Mouse (Mus musculus): ENCODE results near the gene Pde4dip. TPM values are rescaled to one million over a fixed set of nuclear protein-coding genes. Genes with fewer than 3 reads are reported as not detected.

Gene Pde4dip
- polyA plus RNA-seq, 1 experiment = 58.1 TPM

- Histone ChIP-seq H3K4me3 (ENCODE audit: insufficient read depth, low read depth, low read length) (no peak overlapping the region), H3K27ac (ENCODE audit: insufficient read depth, low read depth, low read length) (no peak overlapping the region), H3K36me3 (ENCODE audit: control insufficient read depth, insufficient read depth, low read length) (no peaks in the 10 kb centered on the region), H3K27me3 (replicated peaks; ENCODE audit: control insufficient read depth, insufficient read depth, low read length) (no peaks in the 10 kb centered on the region), H3K4me1 (ENCODE audit: control insufficient read depth, insufficient read depth, low read length) (no peaks in the 10 kb centered on the region; the same call in 1 of the 2 replicates)
- 90% methylated on average over 6 of the region's 6 CpGs for WGBS
- no peak for DNase-seq
- TF ChIP-seq CTCF (conservative IDR thresholded peaks at IDR 0.05; ENCODE audit: insufficient read depth, insufficient read length, low read depth, low read length) = no peak
- no peak for TF ChIP-seq POLR2A (IDR thresholded peaks at IDR 0.05; ENCODE audit: low read depth, low read length)
These were observed 194.7 kb downstream of the Pde4dip start for GRCm38 (mm10) chr3:97693806-97694205.

GRCm38 (mm10) chr3:97691443-97692017 is 197.0 kb downstream of the Pde4dip start:
- Histone ChIP-seq H3K27ac (ENCODE audit: insufficient read depth, low read depth, low read length) (no peak overlapping the region; the same call in 1 of the 2 replicates), H3K4me1 (ENCODE audit: control insufficient read depth, insufficient read depth, low read length) (no peaks in the 10 kb centered on the region), H3K27me3 (replicated peaks; ENCODE audit: control insufficient read depth, insufficient read depth, low read length) (no peaks in the 10 kb centered on the region), H3K36me3 (ENCODE audit: control insufficient read depth, insufficient read depth, low read length) (no peaks in the 10 kb centered on the region), H3K4me3 (ENCODE audit: insufficient read depth, low read depth, low read length) (peak overlapping the region; percentile 48)
- no peak for DNase-seq
- TF ChIP-seq CTCF (conservative IDR thresholded peaks at IDR 0.05; ENCODE audit: insufficient read depth, insufficient read length, low read depth, low read length) = no peak
- no peak for TF ChIP-seq POLR2A (IDR thresholded peaks at IDR 0.05; ENCODE audit: low read depth, low read length)
- 79% methylated on average over 12 of the region's 12 CpGs for WGBS

DNA sequence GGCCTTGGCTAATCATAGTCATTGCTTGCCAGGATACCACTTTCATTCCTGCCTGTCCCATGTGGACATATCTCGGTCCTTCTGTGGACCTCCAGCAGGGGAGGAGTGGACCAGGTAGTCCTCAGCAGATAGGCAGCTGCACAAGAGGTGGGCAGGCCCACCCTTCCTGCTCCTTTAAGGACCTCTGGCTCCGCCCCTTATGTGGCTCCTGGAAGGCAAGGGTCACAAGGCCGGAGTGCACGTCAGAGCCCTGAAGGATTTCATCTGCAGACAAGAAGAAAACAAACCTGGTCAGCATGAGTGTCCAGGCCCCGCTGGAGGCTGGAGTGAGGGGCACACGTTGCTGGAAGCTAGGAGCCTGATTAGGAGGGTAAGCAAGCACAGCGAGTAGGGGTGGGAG is 197.9 kb downstream of the Pde4dip start:
- Histone ChIP-seq H3K27me3 (replicated peaks; ENCODE audit: control insufficient read depth, insufficient read depth, low read length) (no peaks in the 10 kb centered on the region), H3K4me3 (ENCODE audit: insufficient read depth, low read depth, low read length) (peak overlapping the region; percentile 48), H3K27ac (ENCODE audit: insufficient read depth, low read depth, low read length) (peak overlapping the region; percentile 7; the same call in 1 of the 2 replicates), H3K36me3 (ENCODE audit: control insufficient read depth, insufficient read depth, low read length) (no peaks in the 10 kb centered on the region), H3K4me1 (ENCODE audit: control insufficient read depth, insufficient read depth, low read length) (no peaks in the 10 kb centered on the region)
- TF ChIP-seq CTCF (conservative IDR thresholded peaks at IDR 0.05; ENCODE audit: insufficient read depth, insufficient read length, low read depth, low read length) = no peak
- peak; percentile 64 for DNase-seq
- WGBS = 52% methylated on average over 7 of the region's 7 CpGs

DNA sequence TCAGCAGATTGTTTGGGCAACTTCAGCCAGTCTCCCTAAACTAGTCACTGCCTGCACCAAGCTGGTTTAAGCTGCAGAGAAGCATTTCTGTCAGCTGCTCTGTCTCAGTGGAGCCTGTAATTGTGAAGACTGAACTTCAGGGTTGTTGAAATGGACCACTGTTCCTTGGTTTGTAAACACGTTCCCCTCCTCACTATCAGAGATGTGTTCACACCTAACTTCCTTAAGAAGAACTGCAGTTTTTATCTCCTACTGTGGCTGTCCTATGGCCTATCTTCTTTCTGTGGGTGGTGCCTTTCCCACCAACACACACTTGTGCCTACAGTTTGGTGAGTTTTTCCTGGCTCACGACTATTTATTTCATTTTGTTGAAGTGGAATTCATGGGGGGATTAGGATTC is 199.2 kb downstream of the Pde4dip start:
- H3K27me3 ChIP-seq (replicated peaks; ENCODE audit: control insufficient read depth, insufficient read depth, low read length) = no peaks in the 10 kb centered on the region
- DNase-seq = no peak
- no peaks in the 10 kb centered on the region for H3K36me3 ChIP-seq (ENCODE audit: control insufficient read depth, insufficient read depth, low read length)
- TF ChIP-seq POLR2A (IDR thresholded peaks at IDR 0.05; ENCODE audit: low read depth, low read length) = no peak
- TF ChIP-seq CTCF (conservative IDR thresholded peaks at IDR 0.05; ENCODE audit: insufficient read depth, insufficient read length, low read depth, low read length) = no peak
- H3K4me3 ChIP-seq (ENCODE audit: insufficient read depth, low read depth, low read length) = no peak overlapping the region
- 76% methylated on average over 2 of the region's 2 CpGs for WGBS
- H3K4me1 ChIP-seq (ENCODE audit: control insufficient read depth, insufficient read depth, low read length) = no peaks in the 10 kb centered on the region
- no peak overlapping the region for H3K27ac ChIP-seq (ENCODE audit: insufficient read depth, low read depth, low read length)

DNA sequence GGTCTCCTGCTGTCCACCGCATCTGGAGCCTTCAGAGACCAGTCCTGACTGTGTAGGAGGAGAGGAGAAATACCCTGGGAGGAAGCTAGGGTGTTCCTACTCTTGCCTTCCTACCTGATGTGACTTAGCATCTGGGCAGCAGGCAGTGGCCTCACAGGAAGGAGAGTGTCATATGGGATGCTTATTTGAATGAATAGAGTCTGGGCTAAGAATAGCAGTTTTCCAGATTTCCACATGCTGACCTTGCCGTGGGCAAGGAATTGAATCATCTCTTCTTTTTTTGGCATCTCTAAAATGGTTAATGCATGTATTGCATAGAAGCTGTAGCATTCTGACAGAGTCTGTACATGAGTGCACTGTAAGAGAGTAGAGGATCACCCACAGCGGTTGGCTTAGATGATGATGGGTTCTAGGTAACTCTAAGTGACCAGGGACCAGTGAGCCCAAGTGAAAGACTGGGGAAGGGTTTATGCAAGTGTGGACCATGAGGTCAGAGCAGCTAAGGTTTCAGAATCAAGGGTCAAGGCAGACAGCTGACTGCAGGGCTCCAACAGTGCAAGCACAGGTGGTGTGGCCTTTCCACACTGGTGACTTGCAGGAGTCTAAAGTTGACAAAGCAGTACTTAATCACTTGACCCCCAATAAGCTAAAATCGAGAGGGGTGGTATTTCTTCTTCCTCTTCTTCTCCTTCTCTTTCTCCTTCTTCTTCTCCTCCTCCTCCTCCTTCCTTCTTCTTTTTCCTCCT is 202.0 kb downstream of the Pde4dip start:
- no peak for TF ChIP-seq POLR2A (IDR thresholded peaks at IDR 0.05; ENCODE audit: low read depth, low read length)
- no peak for TF ChIP-seq CTCF (conservative IDR thresholded peaks at IDR 0.05; ENCODE audit: insufficient read depth, insufficient read length, low read depth, low read length)
- no peaks in the 10 kb centered on the region for H3K36me3 ChIP-seq (ENCODE audit: control insufficient read depth, insufficient read depth, low read length)
- H3K4me3 ChIP-seq (ENCODE audit: insufficient read depth, low read depth, low read length) = no peak overlapping the region
- H3K27me3 ChIP-seq (replicated peaks; ENCODE audit: control insufficient read depth, insufficient read depth, low read length) = no peaks in the 10 kb centered on the region
- 73% methylated on average over 4 of the region's 4 CpGs for WGBS
- peaks cover 1% of the 10 kb centered on the region; the same call in 1 of the 2 replicates for H3K4me1 ChIP-seq (ENCODE audit: control insufficient read depth, insufficient read depth, low read length)
- no peak overlapping the region for H3K27ac ChIP-seq (ENCODE audit: insufficient read depth, low read depth, low read length)
- DNase-seq = no peak

- DNase-seq = peak; percentile 43
- H3K4me1 ChIP-seq (ENCODE audit: control insufficient read depth, insufficient read depth, low read length) = peaks cover 6% of the 10 kb centered on the region; the same call in 1 of the 2 replicates
- 21% methylated on average over 16 of the region's 16 CpGs for WGBS
- no peak overlapping the region for H3K4me3 ChIP-seq (ENCODE audit: insufficient read depth, low read depth, low read length)
- no peak for TF ChIP-seq CTCF (conservative IDR thresholded peaks at IDR 0.05; ENCODE audit: insufficient read depth, insufficient read length, low read depth, low read length)
- no peak for TF ChIP-seq POLR2A (IDR thresholded peaks at IDR 0.05; ENCODE audit: low read depth, low read length)
- H3K36me3 ChIP-seq (ENCODE audit: control insufficient read depth, insufficient read depth, low read length) = no peaks in the 10 kb centered on the region
- H3K27me3 ChIP-seq (replicated peaks; ENCODE audit: control insufficient read depth, insufficient read depth, low read length) = no peaks in the 10 kb centered on the region
- H3K27ac ChIP-seq (ENCODE audit: insufficient read depth, low read depth, low read length) = 0 out of 2 replicates have a peak overlapping the region, but pooled peaks have one; percentile 7
These were observed 204.8 kb downstream of the Pde4dip start for GRCm38 (mm10) chr3:97683560-97684195.

DNA sequence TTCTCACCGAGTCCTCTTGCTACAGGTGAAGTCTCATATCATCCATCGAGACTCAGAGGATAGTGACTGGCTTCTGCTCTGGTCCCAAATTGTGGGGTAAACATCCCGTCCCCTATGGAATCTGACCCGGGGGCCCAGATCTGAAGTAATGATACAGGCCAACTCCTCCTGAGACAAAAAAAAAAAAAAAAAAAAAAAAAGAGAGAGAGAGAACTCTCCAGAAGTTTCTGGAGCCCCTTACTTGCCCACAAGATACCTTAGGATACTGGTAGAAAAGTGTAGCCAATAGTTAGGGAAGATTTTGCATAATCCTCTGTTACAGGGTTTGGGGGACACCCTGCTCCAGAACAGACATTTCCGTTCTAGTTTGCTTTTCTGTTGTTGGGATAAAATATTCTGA is 205.9 kb downstream of the Pde4dip start:
- no peak overlapping the region for H3K4me3 ChIP-seq (ENCODE audit: insufficient read depth, low read depth, low read length)
- DNase-seq = no peak
- WGBS = 48% methylated on average over 5 of the region's 5 CpGs
- no peak overlapping the region for H3K27ac ChIP-seq (ENCODE audit: insufficient read depth, low read depth, low read length)
- TF ChIP-seq CTCF (conservative IDR thresholded peaks at IDR 0.05; ENCODE audit: insufficient read depth, insufficient read length, low read depth, low read length) (no peak), POLR2A (IDR thresholded peaks at IDR 0.05; ENCODE audit: low read depth, low read length) (no peak)
- no peaks in the 10 kb centered on the region for H3K27me3 ChIP-seq (replicated peaks; ENCODE audit: control insufficient read depth, insufficient read depth, low read length)
- no peaks in the 10 kb centered on the region for H3K36me3 ChIP-seq (ENCODE audit: control insufficient read depth, insufficient read depth, low read length)
- peaks cover 6% of the 10 kb centered on the region; the same call in 1 of the 2 replicates for H3K4me1 ChIP-seq (ENCODE audit: control insufficient read depth, insufficient read depth, low read length)
